In genomic region chr1:155370075-155370658, GRCm38 (mm10) we compare ENCODE assay signal across 19 mouse cellular contexts. TPM values are rescaled to one million over a fixed set of nuclear protein-coding genes. Genes with fewer than 3 reads are reported as not detected.
DNase-seq lines count a peak whose midpoint lies in the region; ATAC-seq lines count a peak whose summit lies in the region.
"Had no signal": no experiment of that assay in that cellular context is flagged by ENCODE, and none has a peak within 500 bp of the region (broad histone marks: within the 10 kb centered on the region; RNA-seq: fewer than 3 reads in every experiment).

No protein-coding gene starts in this region.

- no peak overlapping the region for H3K4me3 ChIP-seq in forebrain, embryonic 12.5 days (replicated peaks)
- no peak overlapping the region for H3K4me3 ChIP-seq in forebrain, embryonic 11.5 days (ENCODE audit: low read depth, low read length)
- H3K4me3 ChIP-seq in hindbrain, embryonic 13.5 days: no peak overlapping the region
- H3K4me3 ChIP-seq in midbrain, embryonic 12.5 days: no peak overlapping the region
- no peak overlapping the region for H3K4me3 ChIP-seq in neural tube, embryonic 14.5 days (ENCODE audit: low read depth, low read length)
- H3K4me3 ChIP-seq: erythroblast, embryonic 14.5 days; layer of hippocampus, adult 2 months had no signal

- H3K9me3 ChIP-seq in forebrain, embryonic 12.5 days: no peaks in the 10 kb centered on the region
- no peaks in the 10 kb centered on the region for H3K9me3 ChIP-seq in forebrain, embryonic 11.5 days (ENCODE audit: control insufficient read depth, low read length)
- no peaks in the 10 kb centered on the region for H3K9me3 ChIP-seq in hindbrain, embryonic 13.5 days
- no peaks in the 10 kb centered on the region for H3K9me3 ChIP-seq in midbrain, embryonic 12.5 days
- no peaks in the 10 kb centered on the region for H3K9me3 ChIP-seq in neural tube, embryonic 14.5 days (ENCODE audit: control insufficient read depth, low read length)

- H3K27ac ChIP-seq in forebrain, embryonic 12.5 days: 0 out of 2 replicates have a peak overlapping the region, but pooled peaks have one; percentile 8
- no peak overlapping the region for H3K27ac ChIP-seq in forebrain, embryonic 11.5 days (ENCODE audit: low read depth, low read length)
- H3K27ac ChIP-seq in hindbrain, embryonic 13.5 days: peak overlapping the region; percentile 6; the same call in 1 of the 2 replicates
- H3K27ac ChIP-seq in midbrain, embryonic 12.5 days (replicated peaks): peak overlapping the region; percentile 63
- no peak overlapping the region for H3K27ac ChIP-seq in neural tube, embryonic 14.5 days (ENCODE audit: low read depth, low read length)
- H3K27ac ChIP-seq: layer of hippocampus, adult 2 months had no signal

- no peak for DNase-seq in forebrain, embryonic 11.5 days (ENCODE audit: low spot score)
- DNase-seq in left cerebral cortex, postnatal 25 days (ENCODE audit: low spot score in 2 of 2): no peak
- no peak for DNase-seq in adrenal gland, adult 8-10 months
- DNase-seq: cerebellum, adult 2 months; forebrain, postnatal 0 days; kidney, adult 11 months; kidney, postnatal 10 days; layer of hippocampus, postnatal 36 days; left cerebral cortex, postnatal 4 days; liver; lung, postnatal 10 days; thymus, postnatal 25 days had no signal

- intact Hi-C loops in left cerebral cortex, postnatal 25 days (cut with DNase I): no loop called here

- ATAC-seq in forebrain, embryonic 12.5 days (ENCODE audit: low FRiP score): no peak
- ATAC-seq in forebrain, embryonic 11.5 days (replicated peaks; ENCODE audit: low FRiP score): no peak
- ATAC-seq in hindbrain, embryonic 13.5 days (ENCODE audit: low FRiP score): no peak
- no peak for ATAC-seq in midbrain, embryonic 12.5 days (ENCODE audit: low FRiP score, low read depth)
- ATAC-seq in neural tube, embryonic 14.5 days (ENCODE audit: low read depth): peak; percentile 31; the same call in 1 of the 2 replicates
- ATAC-seq: CD4-positive, CD25-positive, alpha-beta regulatory T cell, adult 4 months; forebrain, postnatal 0 days had no signal

- WGBS in forebrain, embryonic 12.5 days: 70% methylated on average over 2 of the region's 2 CpGs
- 64% methylated on average over 2 of the region's 2 CpGs for WGBS in forebrain, embryonic 11.5 days
- 53% methylated on average over 2 of the region's 2 CpGs for WGBS in hindbrain, embryonic 13.5 days
- WGBS in midbrain, embryonic 12.5 days: 48% methylated on average over 2 of the region's 2 CpGs
- 55% methylated on average over 2 of the region's 2 CpGs for WGBS in neural tube, embryonic 14.5 days

- no peak overlapping the region for H3K4me2 ChIP-seq in forebrain, embryonic 12.5 days
- no peak overlapping the region for H3K4me2 ChIP-seq in forebrain, embryonic 11.5 days (ENCODE audit: low read depth, low read length, severe bottlenecking)
- H3K4me2 ChIP-seq in hindbrain, embryonic 13.5 days: no peak overlapping the region
- no peak overlapping the region for H3K4me2 ChIP-seq in midbrain, embryonic 12.5 days (replicated peaks)
- H3K4me2 ChIP-seq in neural tube, embryonic 14.5 days (ENCODE audit: low read depth, low read length): no peak overlapping the region

- no peak overlapping the region for H3K9ac ChIP-seq in forebrain, embryonic 12.5 days
- H3K9ac ChIP-seq in forebrain, embryonic 11.5 days (ENCODE audit: low read length): no peak overlapping the region
- H3K9ac ChIP-seq in hindbrain, embryonic 13.5 days: no peak overlapping the region
- no peak overlapping the region for H3K9ac ChIP-seq in midbrain, embryonic 12.5 days (replicated peaks)
- no peak overlapping the region for H3K9ac ChIP-seq in neural tube, embryonic 14.5 days (replicated peaks; ENCODE audit: low read depth, low read length)
- H3K9ac ChIP-seq: forebrain, postnatal 0 days had no signal

- no peaks in the 10 kb centered on the region for H3K27me3 ChIP-seq in forebrain, embryonic 12.5 days
- no peaks in the 10 kb centered on the region for H3K27me3 ChIP-seq in forebrain, embryonic 11.5 days (ENCODE audit: control insufficient read depth, insufficient read depth, low read length)
- no peaks in the 10 kb centered on the region for H3K27me3 ChIP-seq in hindbrain, embryonic 13.5 days
- no peaks in the 10 kb centered on the region for H3K27me3 ChIP-seq in midbrain, embryonic 12.5 days
- H3K27me3 ChIP-seq in neural tube, embryonic 14.5 days (ENCODE audit: control insufficient read depth, insufficient read depth, low read length): no peaks in the 10 kb centered on the region

- H3K36me3 ChIP-seq in forebrain, embryonic 12.5 days (replicated peaks): no peaks in the 10 kb centered on the region
- no peaks in the 10 kb centered on the region for H3K36me3 ChIP-seq in forebrain, embryonic 11.5 days (ENCODE audit: control insufficient read depth, insufficient read depth, low read length)
- H3K36me3 ChIP-seq in hindbrain, embryonic 13.5 days: no peaks in the 10 kb centered on the region
- H3K36me3 ChIP-seq in midbrain, embryonic 12.5 days: no peaks in the 10 kb centered on the region
- H3K36me3 ChIP-seq in neural tube, embryonic 14.5 days (ENCODE audit: control insufficient read depth, insufficient read depth, low read length): no peaks in the 10 kb centered on the region

- peaks cover 28% of the 10 kb centered on the region for H3K4me1 ChIP-seq in forebrain, embryonic 12.5 days
- H3K4me1 ChIP-seq in forebrain, embryonic 11.5 days (replicated peaks; ENCODE audit: control insufficient read depth, insufficient read depth, low read length): 0 out of 2 replicates have a peak, but pooled peaks cover 2% of the 10 kb centered on the region
- peaks cover 18% of the 10 kb centered on the region for H3K4me1 ChIP-seq in hindbrain, embryonic 13.5 days (replicated peaks)
- peaks cover 18% of the 10 kb centered on the region for H3K4me1 ChIP-seq in midbrain, embryonic 12.5 days
- peaks cover 8% of the 10 kb centered on the region; the same call in 1 of the 2 replicates for H3K4me1 ChIP-seq in neural tube, embryonic 14.5 days (ENCODE audit: control insufficient read depth, insufficient read depth, low read length)

RNA-seq across cellular contexts. Expression of gene Xpr1, which starts 47.0 kb away (rescaled TPM):
- 32.7 and 34.8 TPM in 2 replicates for polyA plus RNA-seq in forebrain, embryonic 12.5 days (2016; fragmentation: Nextera tagmentation; extraction: Ambion mirVana)
- polyA plus RNA-seq in forebrain, embryonic 11.5 days (2014; fragmentation: Nextera tagmentation; extraction: Ambion mirVana): 14.2 and 16.4 TPM in 2 replicates
- polyA plus RNA-seq in hindbrain, embryonic 13.5 days (2015; fragmentation: Nextera tagmentation; extraction: Ambion mirVana): 44.9 and 47.3 TPM in 2 replicates
- polyA plus RNA-seq in midbrain, embryonic 12.5 days (2016; fragmentation: Nextera tagmentation; extraction: Ambion mirVana): 34.1 and 39.9 TPM in 2 replicates
- polyA plus RNA-seq in neural tube, embryonic 14.5 days (2014; fragmentation: Nextera tagmentation; extraction: Ambion mirVana): 49.8 and 68.7 TPM in 2 replicates
- 10 to 100 TPM; 77.5 to 87.5 TPM for total RNA-seq in left cerebral cortex, postnatal 25 days (2021)
- total RNA-seq in adrenal gland, adult 8-10 months (2022): 10 to 100 TPM; 47.8 to 56.6 (median 50.9) TPM

Comparison
In these comparisons a context has a peak if more than half of its experiments do, and no peak if none do; other contexts are left out.
1. H3K27ac ChIP-seq: peak in forebrain, embryonic 12.5 days (single experiment), hindbrain, embryonic 13.5 days (single experiment) and midbrain, embryonic 12.5 days (single experiment); none in forebrain, embryonic 11.5 days (single experiment) and neural tube, embryonic 14.5 days (single experiment).